Mouse (Mus musculus) CH12.LX (cell line): ENCODE data around the gene Gm28047. TPM values are rescaled to one million over a fixed set of nuclear protein-coding genes. Genes with fewer than 3 reads are reported as not detected.
"Not testable (repeated sequence)": the region's sequence is repeated elsewhere in the genome, so short reads cannot be mapped to it uniquely, and the experiment has no call there.

ENCODE experiments used
- DNase-seq: peaks from one replicate; pipeline ENCODE4 v3.0.0-alpha.2; 2013; ENCODE audit errors: extremely low read depth
- H3K27ac ChIP-seq: 2 replicates; pipeline ENCODE4 v1.5.1; 2012; ENCODE audit warnings: low read depth, mild to moderate bottlenecking, control low read depth, moderate library complexity; ENCODE audit not compliant: insufficient read depth
- H3K27me3 ChIP-seq: replicated peaks from 2 replicates; pipeline ENCODE3; 2012; ENCODE audit warnings: inconsistent platforms
- H3K36me3 ChIP-seq, 2 experiments: replicated peaks in 1 of 2; 2 replicates each; pipeline versions ENCODE3 to v1.6.1; 2012; ENCODE audit warnings: inconsistent platforms in 1 of 2, low read length in 1 of 2, mild to moderate bottlenecking in 1 of 2, mixed read lengths in 1 of 2, moderate library complexity in 1 of 2; ENCODE audit not compliant: control insufficient read depth in 1 of 2, insufficient read depth in 1 of 2
- H3K4me1 ChIP-seq, 2 experiments: 2 replicates each; pipeline ENCODE4 v1.6.1; 2012; ENCODE audit warnings: inconsistent platforms in 1 of 2, moderate library complexity in 1 of 2; ENCODE audit not compliant: insufficient read depth in 2 of 2, control insufficient read depth in 1 of 2
- H3K4me2 ChIP-seq: 2 replicates; pipeline ENCODE4 v1.6.1; 2012; ENCODE audit warnings: low read depth, mild to moderate bottlenecking, control low read depth; ENCODE audit not compliant: poor library complexity, insufficient read depth, severe bottlenecking
- H3K4me3 ChIP-seq, 3 experiments: fragments of 150-350 bp in 1 of 3; sonication (generic) in 1 of 3; replicated peaks in 1 of 3; 2 replicates each; pipeline versions ENCODE3 to v1.5.1; 2011 to 2012; ENCODE audit warnings: low read depth in 2 of 3, low read length in 2 of 3, mild to moderate bottlenecking in 2 of 3, moderate library complexity in 2 of 3, control low read depth in 1 of 3, improper control_type of control experiment in 1 of 3, inconsistent platforms in 1 of 3, mixed read lengths in 1 of 3; ENCODE audit not compliant: poor library complexity in 1 of 3
- H3K79me2 ChIP-seq: replicated peaks from 2 replicates; pipeline ENCODE4 v1.6.1; 2012; ENCODE audit warnings: mild to moderate bottlenecking, moderate library complexity; ENCODE audit not compliant: control insufficient read depth, poor library complexity, insufficient read depth, severe bottlenecking; ENCODE audit errors: extremely low read depth
- H3K9ac ChIP-seq: 2 replicates; pipeline ENCODE4 v1.6.1; 2012; ENCODE audit warnings: low read depth, mild to moderate bottlenecking, control low read depth, moderate library complexity; ENCODE audit not compliant: insufficient read depth
- H3K9me3 ChIP-seq: replicated peaks from 2 replicates; pipeline ENCODE3; 2012; ENCODE audit warnings: low read length, inconsistent platforms, mixed read lengths
- BHLHE40 ChIP-seq: IDR thresholded peaks from 2 replicates; pipeline ENCODE4 v1.6.1; 2011; ENCODE audit warnings: mild to moderate bottlenecking, low read depth, low read length, improper control_type of control experiment
- CTCF ChIP-seq, 2 experiments: IDR thresholded peaks in 1 of 2; conservative IDR thresholded peaks in 1 of 2; 2 replicates each; pipeline ENCODE4 v1.5.1; 2011 to 2012; ENCODE audit warnings: low read depth in 2 of 2, low read length in 2 of 2, improper control_type of control experiment in 1 of 2, inconsistent platforms in 1 of 2, mild to moderate bottlenecking in 1 of 2, moderate library complexity in 1 of 2
- E2F4 ChIP-seq: IDR thresholded peaks from 2 replicates; pipeline ENCODE4 v1.6.1; 2011; ENCODE audit warnings: low read depth, low read length, improper control_type of control experiment; ENCODE audit not compliant: insufficient replicate concordance
- EP300 ChIP-seq: IDR thresholded peaks from 2 replicates; pipeline ENCODE4 v1.6.1; 2011; ENCODE audit warnings: low read length, improper control_type of control experiment
- ETS1 ChIP-seq: conservative IDR thresholded peaks from 2 replicates; pipeline ENCODE4 v1.6.1; 2012; ENCODE audit warnings: low read depth, mild to moderate bottlenecking, inconsistent platforms, low read length, improper control_type of control experiment, moderate library complexity
- IRF4 ChIP-seq: IDR thresholded peaks from 2 replicates; pipeline ENCODE4 v1.6.1; 2014; ENCODE audit warnings: low read depth, mild to moderate bottlenecking, inconsistent platforms, low read length, improper control_type of control experiment
- MAFK ChIP-seq: IDR thresholded peaks from 2 replicates; pipeline ENCODE4 v1.6.1; 2011; ENCODE audit warnings: low read length, improper control_type of control experiment; ENCODE audit not compliant: insufficient replicate concordance
- MAX ChIP-seq: IDR thresholded peaks from 2 replicates; pipeline ENCODE4 v1.6.1; 2011; ENCODE audit warnings: low read length, improper control_type of control experiment
- MEF2A ChIP-seq: IDR thresholded peaks from 2 replicates; pipeline ENCODE4 v1.6.1; 2014; ENCODE audit warnings: low read depth, mild to moderate bottlenecking, inconsistent platforms, low read length, improper control_type of control experiment, borderline replicate concordance
- NELFE ChIP-seq: IDR thresholded peaks from 2 replicates; pipeline ENCODE4 v1.6.1; 2011; ENCODE audit warnings: low read depth, low read length, improper control_type of control experiment
- NRF1 ChIP-seq: IDR thresholded peaks from 2 replicates; pipeline ENCODE4 v1.6.1; 2014; ENCODE audit warnings: low read depth, mild to moderate bottlenecking, inconsistent platforms, low read length, improper control_type of control experiment, moderate library complexity
- PAX5 ChIP-seq: IDR thresholded peaks from 2 replicates; pipeline ENCODE4 v1.6.1; 2012; ENCODE audit warnings: low read length, inconsistent platforms, mixed read lengths
- POLR2A ChIP-seq: IDR thresholded peaks from 2 replicates; pipeline ENCODE4 v1.6.1; 2011; ENCODE audit warnings: low read depth, mild to moderate bottlenecking, improper control_type of control experiment, low read length
- RAD21 ChIP-seq: IDR thresholded peaks from 2 replicates; pipeline ENCODE4 v1.6.1; 2011; ENCODE audit warnings: low read depth, mild to moderate bottlenecking, low read length, improper control_type of control experiment, moderate library complexity
- TBP ChIP-seq: conservative IDR thresholded peaks from 2 replicates; pipeline ENCODE4 v1.6.1; 2011; ENCODE audit warnings: low read depth, low read length, improper control_type of control experiment
- UBTF ChIP-seq: IDR thresholded peaks from 2 replicates; pipeline ENCODE4 v1.6.1; 2012; ENCODE audit warnings: low read depth, mild to moderate bottlenecking, inconsistent platforms, low read length, improper control_type of control experiment, moderate library complexity
- USF2 ChIP-seq: conservative IDR thresholded peaks from 2 replicates; pipeline ENCODE4 v1.6.1; 2011; ENCODE audit warnings: low read depth, low read length, improper control_type of control experiment
- ZKSCAN1 ChIP-seq: IDR thresholded peaks from 2 replicates; pipeline ENCODE4 v1.6.1; 2012; ENCODE audit warnings: low read depth, inconsistent platforms, low read length, improper control_type of control experiment, borderline replicate concordance
- dilution Hi-C: fragments of 300-500 bp; cut with MboI; formaldehyde crosslinking; loops from 2 replicates; pipeline ENCODE4 v1.14.3; 2020; ENCODE audit warnings: low sequenced_read_pairs; ENCODE audit not compliant: extremely low pct_unique_long_range_greater_than_20kb, extremely low pct_ligation_motif_present
- in situ Hi-C: fragments of 300-500 bp; cut with MboI; formaldehyde crosslinking; loops from 3 replicates; pipeline ENCODE4 v1.14.3; 2019; ENCODE audit warnings: low sequenced_read_pairs, low pct_ligation_motif_present, low pct_unique_long_range_greater_than_20kb, mixed read lengths
- polyA plus RNA-seq: library from polyadenylated mRNA; unstranded; fragments of >175 nt; gene quantifications from 2 replicates; pipeline ENCODE4 v1.2.1, GENCODE M21; 2012; ENCODE audit warnings: low read depth; ENCODE audit not compliant: insufficient read length
- total RNA-seq, 2 experiments: library from RNA; depleted of rRNA; stranded (reverse); fragments of 300-350 nt in 1 of 2; fragments of >200 nt in 1 of 2; gene quantifications; 2 replicates each; pipeline ENCODE4 v1.2.3; 2012 to 2014

Gene Gm28047
- total and polyA plus RNA-seq, 3 experiments, result not detected

DNA sequence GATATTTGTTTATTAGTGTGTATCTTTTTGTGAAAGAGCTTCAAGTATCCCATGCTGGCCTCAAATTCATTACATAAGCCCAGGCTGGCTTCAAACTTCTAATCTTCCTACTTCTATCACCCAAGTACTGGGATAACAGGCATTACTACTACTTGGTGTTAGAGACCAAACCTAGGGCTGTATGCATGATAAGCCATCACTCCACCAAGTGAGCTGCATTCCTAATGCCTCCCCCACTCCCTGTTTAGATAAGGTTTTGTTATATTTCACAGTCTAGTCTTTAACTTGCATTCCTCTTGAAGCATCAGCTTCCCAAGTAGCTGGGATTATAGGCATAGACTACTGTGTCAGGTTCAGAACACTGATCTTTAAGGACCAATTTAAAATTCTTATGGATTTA, 10.6 kb downstream of the Gm28047 start:
- Histone ChIP-seq H3K36me3 (peaks cover 0 to 30% of the 10 kb centered on the region in 2 experiments), H3K79me2 (peaks cover 4% of the 10 kb centered on the region), H3K4me1 (peaks cover 0 to 25% of the 10 kb centered on the region in 2 experiments; a peak in 2 of 4 replicates), H3K9ac (no peak overlapping the region), H3K4me2 (no peak overlapping the region), H3K9me3 (peaks cover 2% of the 10 kb centered on the region), H3K4me3 (no peak overlapping the region), H3K27ac (no peak overlapping the region), H3K27me3 (no peaks in the 10 kb centered on the region)
- TF ChIP-seq E2F4 (no peak), MAFK (no peak), ETS1 (no peak), BHLHE40 (no peak), MEF2A (no peak), TBP (no peak), USF2 (no peak), EP300 (no peak), POLR2A (no peak), ZKSCAN1 (no peak), PAX5 (no peak), NRF1 (no peak), CTCF (conservative IDR thresholded peaks at IDR 0.05 in 1 of 2, IDR thresholded peaks at IDR 0.05 in 1 of 2; ENCODE audit: low read depth in 2 of 2, low read length in 2 of 2) (no peak), IRF4 (no peak), MAX (no peak), UBTF (no peak)
- dilution Hi-C loops, result no loop called here
- in situ Hi-C loops, result no loop called here
- no peak for DNase-seq

GRCm38 (mm10) chr15:102612966-102613365, 11.9 kb downstream of the Gm28047 start:
- dilution Hi-C loops, result no loop called here
- TF ChIP-seq NELFE, result no peak
- peak in 1 of 2 experiments; percentile 49; a peak in 2 of 4 replicates for TF ChIP-seq CTCF (conservative IDR thresholded peaks at IDR 0.05 in 1 of 2, IDR thresholded peaks at IDR 0.05 in 1 of 2; ENCODE audit: low read depth in 2 of 2, low read length in 2 of 2)
- peak; percentile 33 for TF ChIP-seq RAD21
- Histone ChIP-seq H3K9me3 (peaks cover 2% of the 10 kb centered on the region), H3K4me2 (no peak overlapping the region), H3K79me2 (peaks cover 4% of the 10 kb centered on the region), H3K4me3 (no peak overlapping the region), H3K36me3 (peaks cover 0 to 25% of the 10 kb centered on the region in 2 experiments), H3K27me3 (no peaks in the 10 kb centered on the region), H3K4me1 (peaks cover 0 to 17% of the 10 kb centered on the region in 2 experiments; a peak in 2 of 4 replicates), H3K27ac (no peak overlapping the region), H3K9ac (no peak overlapping the region)
- no peak for DNase-seq
- in situ Hi-C loops, result no loop called here

DNA sequence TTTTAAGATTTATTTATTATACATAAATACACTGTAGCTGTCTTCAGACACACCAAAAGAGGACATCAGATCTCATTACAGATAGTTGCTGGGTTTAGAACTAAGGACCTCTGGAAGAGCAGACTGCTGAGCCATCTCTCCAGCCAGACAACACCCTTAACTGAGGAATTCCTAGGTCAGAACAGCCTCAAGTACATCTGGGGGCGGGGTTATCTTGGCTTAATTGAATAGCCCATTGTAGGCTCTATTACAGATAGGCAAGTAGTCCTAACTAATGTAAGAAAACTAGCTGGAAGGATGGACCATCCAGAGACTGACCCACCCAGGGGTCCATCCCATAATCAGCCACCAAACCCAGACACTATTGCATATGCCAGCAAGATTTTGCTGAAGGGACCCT, 16.3 kb downstream of the Gm28047 start:
- peaks cover 0 to 32% of the 10 kb centered on the region in 2 experiments for H3K36me3 ChIP-seq
- H3K4me3 ChIP-seq, H3K27me3 ChIP-seq, H3K27ac ChIP-seq, H3K79me2 ChIP-seq, dilution Hi-C loops, DNase-seq, H3K9me3 ChIP-seq, H3K4me2 ChIP-seq, in situ Hi-C loops, H3K9ac ChIP-seq: not testable (repeated sequence)
- H3K4me1 ChIP-seq, result peaks cover 0 to 12% of the 10 kb centered on the region in 2 experiments; a peak in 1 of 4 replicates
